Mouse (Mus musculus) kidney, postnatal 14 days (tissue): ENCODE data around the gene Gpr19.

Source experiments
- DNase-seq: peaks from one replicate; pipeline ENCODE4 v3.0.0; 2022; ENCODE audit warnings: mixed read lengths

The Gpr19 gene

GRCm38 (mm10) chr6:134887008-134887407, 11.4 kb downstream of the Gpr19 start:
- DNase-seq, result no peak

GRCm38 (mm10) chr6:134886475-134886874, 11.9 kb downstream of the Gpr19 start:
- no peak for DNase-seq

GRCm38 (mm10) chr6:134885515-134885914, 12.9 kb downstream of the Gpr19 start:
- DNase-seq, result no peak

GRCm38 (mm10) chr6:134883661-134884060, 14.7 kb downstream of the Gpr19 start:
- DNase-seq, result no peak

GRCm38 (mm10) chr6:134880046-134880445, 18.3 kb downstream of the Gpr19 start:
- DNase-seq, result no peak

GRCm38 (mm10) chr6:134879556-134879955, 18.8 kb downstream of the Gpr19 start:
- no peak for DNase-seq

DNA sequence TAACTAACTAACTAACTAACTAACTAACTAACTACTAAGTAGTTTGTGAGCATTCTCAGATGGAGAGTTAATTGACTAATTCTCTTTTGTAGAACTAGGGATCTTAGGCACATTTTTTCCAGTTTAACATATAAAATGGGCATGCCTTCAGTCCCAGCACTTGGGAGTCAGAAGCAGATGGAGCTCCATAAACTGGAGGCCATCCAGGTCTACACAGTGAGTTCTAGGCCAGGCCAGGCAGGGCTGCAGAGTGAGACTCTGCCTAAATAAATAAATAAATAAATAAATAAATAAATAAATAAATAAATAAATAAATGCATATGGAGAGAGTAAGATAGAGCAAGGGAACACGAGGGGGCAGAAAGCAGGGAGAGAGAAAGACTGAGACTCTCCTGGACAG, 20.5 kb downstream of the Gpr19 start:
- no peak for DNase-seq

- DNase-seq, result no peak
Observed at GRCm38 (mm10) chr6:134877276-134877675, 21.1 kb downstream of the Gpr19 start.

- peak; percentile 57 for DNase-seq
Observed at GRCm38 (mm10) chr6:134876795-134877194, 21.6 kb downstream of the Gpr19 start.

DNA sequence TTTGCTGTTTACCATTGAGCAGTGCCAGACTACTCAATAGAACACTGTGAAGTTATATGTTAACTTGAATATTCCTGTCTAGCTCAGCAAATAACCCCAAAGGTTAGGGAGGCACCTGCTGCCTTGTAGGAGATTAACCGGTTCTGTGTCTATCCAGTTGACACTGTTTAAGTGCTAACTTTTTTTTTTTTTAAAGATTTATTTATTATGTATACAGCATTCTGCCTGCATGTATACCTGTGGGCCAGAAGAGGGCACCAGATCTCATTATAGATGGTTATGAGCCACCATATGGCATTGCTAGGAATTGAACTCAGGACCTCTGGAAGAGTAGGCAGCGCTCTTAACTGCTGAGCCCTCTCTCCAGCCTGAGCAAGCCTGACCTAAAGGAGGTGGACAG, 25.4 kb downstream of the Gpr19 start:
- peak; percentile 40 for DNase-seq

DNA sequence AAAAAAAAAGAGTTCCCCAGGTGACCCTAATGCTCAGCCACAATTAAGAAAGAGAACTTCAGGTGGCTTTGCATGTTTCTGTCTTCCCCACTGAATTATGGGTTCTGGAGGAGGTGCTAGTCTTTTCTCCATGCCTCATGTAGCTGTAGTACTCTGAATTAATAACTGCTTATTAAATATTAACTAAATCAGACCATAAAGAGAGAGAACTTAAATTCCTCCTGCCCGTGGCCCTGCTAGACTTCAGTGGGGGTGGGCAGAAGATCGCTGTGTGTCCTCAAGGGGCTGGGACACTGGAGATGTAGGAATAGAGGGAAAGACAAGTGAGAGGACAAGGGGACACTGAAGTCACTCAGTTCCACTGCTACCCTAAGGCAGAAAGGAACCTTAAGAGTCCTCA, 26.1 kb downstream of the Gpr19 start:
- peak; percentile 53 for DNase-seq

DNA sequence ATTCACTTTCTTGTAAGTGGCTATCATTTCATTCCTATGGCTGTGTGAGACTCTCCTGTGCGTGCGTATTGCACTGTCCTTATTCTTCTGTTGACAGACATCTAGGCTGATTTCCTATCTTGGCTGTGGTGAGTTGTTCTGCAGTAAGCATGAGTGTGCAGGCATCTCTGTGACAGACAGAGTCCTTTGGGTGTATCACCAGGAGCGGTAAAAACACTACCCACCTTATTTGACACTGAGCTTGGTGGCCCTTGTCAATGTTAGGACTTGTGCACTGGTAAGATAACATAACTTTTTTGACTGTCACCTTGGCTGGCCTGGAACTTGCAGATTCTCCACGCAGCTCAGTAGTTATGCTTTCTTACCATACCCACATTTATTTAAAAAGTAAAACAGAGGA, 27.5 kb downstream of the Gpr19 start:
- DNase-seq, result no peak

DNA sequence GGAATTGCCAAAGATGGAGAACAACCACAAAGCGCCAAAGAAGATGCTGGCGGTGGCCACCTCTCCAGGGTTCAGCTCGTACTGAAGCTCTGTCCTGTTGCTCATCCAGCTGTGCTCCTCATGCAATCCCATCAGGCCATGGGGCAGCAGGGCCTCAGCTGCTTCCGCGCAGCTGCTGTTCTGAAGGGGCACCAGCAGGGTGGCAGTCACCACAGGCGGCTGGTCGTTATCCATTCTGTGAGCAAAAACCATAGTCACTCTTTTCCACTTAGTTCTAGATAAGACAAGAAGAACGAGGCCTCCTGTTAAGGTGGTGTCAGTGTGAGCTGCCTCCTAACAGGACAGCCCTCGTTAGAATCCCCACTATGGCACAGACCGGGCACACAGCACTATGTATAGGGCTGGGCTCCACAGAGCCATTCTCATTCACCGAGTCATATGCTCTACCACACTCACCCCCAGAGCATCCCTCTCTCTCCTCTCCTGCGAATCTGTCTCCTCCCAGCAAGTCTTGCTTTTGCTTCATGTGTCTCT, 28.1 kb downstream of the Gpr19 start:
- DNase-seq, result no peak

DNA sequence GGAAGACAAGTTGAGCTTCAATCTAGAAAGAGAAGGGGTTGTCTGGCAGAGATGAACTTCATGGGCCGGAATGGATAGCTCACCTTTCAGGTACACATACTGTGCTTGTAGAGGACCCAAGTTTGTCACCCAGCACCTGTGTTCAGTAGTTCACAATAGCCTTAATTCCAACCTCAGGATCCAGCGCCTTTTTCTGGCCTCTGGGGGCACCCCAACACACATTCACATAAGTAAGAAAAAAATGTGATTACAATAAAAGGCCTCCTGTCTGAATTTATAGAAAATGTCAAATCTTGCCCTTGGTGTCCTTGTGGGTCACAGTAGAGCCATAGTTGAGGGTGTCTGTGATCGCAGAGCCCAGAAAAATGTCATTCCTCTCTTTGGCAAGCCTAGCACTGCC, 31.1 kb downstream of the Gpr19 start:
- DNase-seq, result no peak

DNA sequence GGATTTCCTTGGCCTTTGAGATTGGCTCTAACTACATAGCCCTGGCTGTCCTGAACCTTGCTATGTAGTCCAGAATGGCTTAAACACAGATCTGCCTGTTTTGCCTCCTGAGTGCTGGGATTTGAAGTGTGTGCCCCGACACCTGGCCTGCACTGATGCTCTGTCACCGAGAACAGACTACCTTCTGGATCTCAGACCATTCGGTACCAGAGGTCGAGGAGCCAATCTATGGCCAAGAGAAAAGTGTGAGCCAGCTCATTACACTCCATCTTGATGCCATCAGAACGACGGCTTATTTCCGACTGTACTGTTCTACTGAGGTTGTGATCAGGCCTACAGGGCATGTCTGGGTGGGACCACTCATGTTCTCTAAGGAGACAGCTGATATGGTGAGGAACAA, 32.3 kb downstream of the Gpr19 start:
- no peak for DNase-seq

DNA sequence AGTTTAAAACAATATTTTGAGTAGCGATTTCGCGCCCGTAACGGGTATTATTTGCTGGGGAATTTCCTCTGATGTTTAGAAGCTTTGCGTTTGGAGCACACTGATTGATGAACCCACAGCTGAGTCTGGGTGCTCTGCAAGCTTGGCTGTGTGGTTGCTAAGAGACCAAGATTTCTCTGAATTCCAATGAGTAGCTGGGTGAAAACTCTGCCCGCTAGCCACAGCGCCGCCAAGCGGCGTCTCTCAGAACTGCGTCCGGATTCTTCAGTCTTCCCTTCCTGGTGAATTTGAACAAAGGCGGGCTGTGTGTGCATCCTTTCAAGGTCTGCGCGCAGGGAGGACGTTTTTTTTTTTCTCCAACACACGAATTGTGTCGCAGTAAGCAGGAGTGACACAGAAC, 35.2 kb downstream of the Gpr19 start:
- peak; percentile 96 for DNase-seq

GRCm38 (mm10) chr6:134862671-134863104, 35.7 kb downstream of the Gpr19 start:
- DNase-seq, result peak; percentile 80

- DNase-seq, result no peak
Observed at GRCm38 (mm10) chr6:134861386-134861785, 37.0 kb downstream of the Gpr19 start.

DNA sequence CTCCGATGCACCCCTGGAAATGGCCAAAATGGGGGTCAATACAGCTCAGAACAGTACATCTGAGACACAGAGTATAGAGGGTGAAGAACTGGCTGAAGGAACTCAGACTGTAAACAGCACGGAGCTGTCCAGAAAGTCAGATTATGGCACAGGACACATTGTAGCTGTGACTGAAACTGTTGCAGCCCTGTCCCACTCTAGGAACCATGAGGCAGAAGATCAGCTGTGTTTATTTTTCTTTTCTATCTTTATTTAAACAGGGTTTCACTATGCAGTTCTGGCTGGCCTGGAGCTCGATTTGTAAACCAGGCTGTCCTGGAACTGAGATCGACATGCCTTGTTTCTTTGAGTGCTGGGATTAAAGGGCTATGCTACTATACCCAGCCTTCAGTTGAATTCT, 38.1 kb downstream of the Gpr19 start:
- DNase-seq, result no peak

- DNase-seq, result no peak
Observed at GRCm38 (mm10) chr6:134859021-134859420, 39.4 kb downstream of the Gpr19 start.

- DNase-seq, result no peak
Observed at GRCm38 (mm10) chr6:134855926-134856325, 42.5 kb downstream of the Gpr19 start.

DNA sequence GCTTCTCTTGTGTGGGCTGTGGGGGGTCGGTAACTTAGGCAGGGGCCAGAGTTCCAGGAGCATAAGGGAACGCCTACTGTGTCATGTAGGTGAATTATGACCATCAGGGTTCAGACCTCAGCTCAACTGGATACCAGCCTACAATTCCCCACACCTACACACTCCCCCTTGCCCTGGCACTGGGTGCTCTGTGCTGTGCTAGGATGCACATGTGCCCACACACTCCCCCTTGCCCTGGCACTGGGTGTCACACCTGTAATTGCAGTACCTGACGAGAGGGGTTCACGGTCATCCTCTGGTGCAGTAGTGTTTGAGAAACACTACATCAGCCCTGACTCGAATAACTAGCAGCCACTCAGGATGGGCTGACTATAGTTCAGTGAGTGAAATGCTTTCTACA, 43.6 kb downstream of the Gpr19 start:
- DNase-seq, result no peak

- DNase-seq, result no peak
Observed at GRCm38 (mm10) chr6:134849985-134850384, 48.4 kb downstream of the Gpr19 start.

DNA sequence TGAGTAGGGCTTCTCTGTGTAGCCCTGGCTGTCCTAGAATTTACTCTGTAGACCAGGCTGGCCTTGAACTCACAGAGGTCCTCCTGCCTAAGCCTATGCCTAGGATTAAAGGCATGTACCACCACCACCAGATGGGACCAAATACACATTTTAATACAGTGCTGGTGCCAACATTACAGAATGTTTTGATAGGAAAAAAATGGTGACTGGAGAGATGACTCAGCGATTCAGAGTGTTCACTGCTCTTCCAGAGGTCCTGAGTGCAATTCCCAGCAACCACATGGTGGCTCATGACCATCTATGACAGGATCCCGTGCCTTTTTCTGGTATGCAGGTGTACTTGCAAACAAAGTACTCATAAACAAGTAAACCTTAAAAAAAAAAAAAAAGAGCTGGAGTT, 48.9 kb downstream of the Gpr19 start:
- DNase-seq, result no peak

DNA sequence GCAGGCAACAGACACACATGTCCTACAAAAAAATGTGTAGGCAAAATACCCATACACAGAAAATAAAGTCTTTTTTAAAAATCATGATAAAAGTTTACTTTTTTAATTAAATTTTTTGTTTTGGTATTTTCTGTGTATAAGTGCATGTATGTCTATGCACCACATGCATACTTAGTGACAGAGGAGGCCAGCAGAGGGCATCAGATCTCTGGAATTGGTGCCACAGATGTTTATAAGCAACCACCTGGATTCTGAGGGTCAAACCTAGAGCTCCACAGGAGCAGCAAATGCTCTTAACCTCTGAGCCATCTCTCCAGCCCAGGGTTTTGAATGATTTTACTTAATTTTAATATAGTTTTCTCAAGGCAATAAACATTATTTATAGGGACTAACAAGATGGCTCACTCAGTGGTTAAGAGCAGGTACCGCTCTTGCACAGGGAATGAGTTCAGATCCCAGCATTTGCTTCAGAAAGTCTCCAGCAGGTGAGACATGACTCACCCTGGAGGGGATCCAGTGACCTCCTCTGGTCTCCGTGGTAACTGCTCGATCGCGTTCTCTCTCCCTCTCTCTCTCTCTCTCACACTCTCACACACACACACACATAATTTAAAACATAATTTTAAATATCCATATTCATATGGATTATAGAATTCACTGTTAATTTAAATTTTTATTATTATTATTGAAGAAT, 50.0 kb downstream of the Gpr19 start:
- DNase-seq, result peak; percentile 67
